Mouse (Mus musculus): ENCODE data around the gene Atg2b. TPM values are rescaled to one million over a fixed set of nuclear protein-coding genes. Genes with fewer than 3 reads are reported as not detected.
A peak's percentile ranks its signal among the peaks of the same experiment; 100 is the strongest.

The Atg2b gene
- 15.8 and 16.3 TPM in 2 replicates for polyA plus RNA-seq (2015; fragmentation: Nextera tagmentation; extraction: Ambion mirVana)

GRCm38 (mm10) chr12:105685001-105685691 is at the start of gene Atg2b:
Gene Atg2b, minus strand, starts transcription at chr12:105685211.
- H3K9ac ChIP-seq, result peak within 1 kb of the TSS; percentile 77
- H3K4me3 ChIP-seq, result peak within 1 kb of the TSS; percentile 89
- WGBS, result under 1% methylated on average over 70 of the region's 73 CpGs
- no peaks in the 10 kb centered on the region for H3K27me3 ChIP-seq (replicated peaks)
- peaks cover 43% of the 10 kb centered on the region for H3K4me1 ChIP-seq
- ATAC-seq (replicated peaks), result peak; percentile 92
- no peaks in the 10 kb centered on the region for H3K9me3 ChIP-seq
- H3K36me3 ChIP-seq (replicated peaks), result no peaks in the 10 kb centered on the region
- peak within 1 kb of the TSS; percentile 96 for H3K27ac ChIP-seq
- peak within 1 kb of the TSS; percentile 86 for H3K4me2 ChIP-seq

- Histone ChIP-seq H3K27ac (no peak overlapping the region), H3K4me1 (no peaks in the 10 kb centered on the region)
Measured at GRCm38 (mm10) chr12:105733370-105734159, 48.6 kb upstream of the Atg2b start.

GRCm38 (mm10) chr12:105730851-105731460 is 45.9 kb upstream of the Atg2b start:
- WGBS, result 86% methylated on average over 6 of the region's 6 CpGs
- H3K36me3 ChIP-seq (replicated peaks), result no peaks in the 10 kb centered on the region
- no peaks in the 10 kb centered on the region for H3K9me3 ChIP-seq
- H3K27ac ChIP-seq, result no peak overlapping the region
- H3K4me3 ChIP-seq, result no peak overlapping the region
- no peaks in the 10 kb centered on the region for H3K27me3 ChIP-seq (replicated peaks)
- ATAC-seq (replicated peaks), result no peak
- H3K4me2 ChIP-seq, result no peak overlapping the region
- H3K4me1 ChIP-seq, result no peaks in the 10 kb centered on the region
- H3K9ac ChIP-seq, result no peak overlapping the region

More at GRCm38 (mm10) chr12:105733370-105734159, 48.6 kb upstream of the Atg2b start:
- ATAC-seq (replicated peaks), result no peak
- H3K9ac ChIP-seq, result no peak overlapping the region
- no peak overlapping the region for H3K4me2 ChIP-seq
- no peak overlapping the region for H3K4me3 ChIP-seq
- WGBS, result 78% methylated on average over 9 of the region's 9 CpGs
- H3K9me3 ChIP-seq, result no peaks in the 10 kb centered on the region
- no peaks in the 10 kb centered on the region for H3K27me3 ChIP-seq (replicated peaks)
- no peaks in the 10 kb centered on the region for H3K36me3 ChIP-seq (replicated peaks)

- Histone ChIP-seq H3K36me3 (replicated peaks) (no peaks in the 10 kb centered on the region), H3K27me3 (replicated peaks) (no peaks in the 10 kb centered on the region), H3K9ac (no peak overlapping the region), H3K4me1 (no peaks in the 10 kb centered on the region), H3K4me3 (no peak overlapping the region), H3K4me2 (no peak overlapping the region), H3K27ac (no peak overlapping the region), H3K9me3 (no peaks in the 10 kb centered on the region)
- 25% methylated on average over 8 of the region's 8 CpGs for WGBS
- no peak for ATAC-seq (replicated peaks)
Measured at GRCm38 (mm10) chr12:105727964-105728363, 43.0 kb upstream of the Atg2b start.

GRCm38 (mm10) chr12:105727268-105727667 is 42.3 kb upstream of the Atg2b start:
- WGBS, result 84% methylated on average over 3 of the region's 3 CpGs

GRCm38 (mm10) chr12:105725736-105726135 is 40.7 kb upstream of the Atg2b start:
- 80% methylated on average over 13 of the region's 13 CpGs for WGBS
- no peaks in the 10 kb centered on the region for H3K27me3 ChIP-seq (replicated peaks)
- no peak overlapping the region for H3K27ac ChIP-seq
- ATAC-seq (replicated peaks), result no peak
- peaks cover 14% of the 10 kb centered on the region for H3K4me1 ChIP-seq
- no peak overlapping the region for H3K4me3 ChIP-seq
- no peak overlapping the region for H3K9ac ChIP-seq
- H3K4me2 ChIP-seq, result no peak overlapping the region
- no peaks in the 10 kb centered on the region for H3K36me3 ChIP-seq (replicated peaks)
- H3K9me3 ChIP-seq, result no peaks in the 10 kb centered on the region

More at GRCm38 (mm10) chr12:105727268-105727667, 42.3 kb upstream of the Atg2b start:
- Histone ChIP-seq H3K4me2 (no peak overlapping the region), H3K4me1 (no peaks in the 10 kb centered on the region), H3K9me3 (no peaks in the 10 kb centered on the region), H3K9ac (no peak overlapping the region), H3K27ac (no peak overlapping the region), H3K4me3 (no peak overlapping the region), H3K27me3 (replicated peaks) (no peaks in the 10 kb centered on the region), H3K36me3 (replicated peaks) (no peaks in the 10 kb centered on the region)
- ATAC-seq (replicated peaks), result no peak

GRCm38 (mm10) chr12:105724616-105725015 is 39.6 kb upstream of the Atg2b start:
- ATAC-seq (replicated peaks), result no peak
- no peak overlapping the region for H3K9ac ChIP-seq
- no peaks in the 10 kb centered on the region for H3K9me3 ChIP-seq
- H3K4me1 ChIP-seq, result peaks cover 14% of the 10 kb centered on the region
- H3K27me3 ChIP-seq (replicated peaks), result no peaks in the 10 kb centered on the region
- no peak overlapping the region for H3K27ac ChIP-seq
- H3K4me2 ChIP-seq, result no peak overlapping the region
- no peaks in the 10 kb centered on the region for H3K36me3 ChIP-seq (replicated peaks)
- 67% methylated on average over 1 of the region's 1 CpGs for WGBS
- H3K4me3 ChIP-seq, result no peak overlapping the region

GRCm38 (mm10) chr12:105722657-105723056 is 37.6 kb upstream of the Atg2b start:
- Histone ChIP-seq H3K27ac (no peak overlapping the region; the same call in 1 of the 2 replicates), H3K27me3 (replicated peaks) (no peaks in the 10 kb centered on the region), H3K4me1 (peaks cover 14% of the 10 kb centered on the region), H3K4me2 (no peak overlapping the region), H3K4me3 (no peak overlapping the region), H3K36me3 (replicated peaks) (no peaks in the 10 kb centered on the region), H3K9me3 (no peaks in the 10 kb centered on the region), H3K9ac (no peak overlapping the region)
- WGBS, result 4% methylated on average over 5 of the region's 5 CpGs
- ATAC-seq (replicated peaks), result no peak; the same call in 1 of the 2 replicates

- Histone ChIP-seq H3K36me3 (replicated peaks) (no peaks in the 10 kb centered on the region), H3K27ac (peak overlapping the region; percentile 75), H3K9ac (no peak overlapping the region), H3K9me3 (no peaks in the 10 kb centered on the region), H3K4me2 (peak overlapping the region; percentile 23; the same call in 1 of the 2 replicates), H3K27me3 (replicated peaks) (no peaks in the 10 kb centered on the region), H3K4me3 (no peak overlapping the region), H3K4me1 (peaks cover 14% of the 10 kb centered on the region)
- peak; percentile 81 for ATAC-seq (replicated peaks)
- WGBS, result 36% methylated on average over 14 of the region's 14 CpGs
Measured at GRCm38 (mm10) chr12:105721452-105722132, 36.6 kb upstream of the Atg2b start.

- Histone ChIP-seq H3K9me3 (no peaks in the 10 kb centered on the region), H3K4me1 (peaks cover 14% of the 10 kb centered on the region), H3K36me3 (replicated peaks) (no peaks in the 10 kb centered on the region), H3K27ac (no peak overlapping the region), H3K4me3 (no peak overlapping the region), H3K9ac (no peak overlapping the region), H3K4me2 (no peak overlapping the region), H3K27me3 (replicated peaks) (no peaks in the 10 kb centered on the region)
- no peak for ATAC-seq (replicated peaks)
- WGBS, result 75% methylated on average over 3 of the region's 3 CpGs
Measured at GRCm38 (mm10) chr12:105720196-105720595, 35.2 kb upstream of the Atg2b start.

- H3K9ac ChIP-seq, result no peak overlapping the region
- no peaks in the 10 kb centered on the region for H3K27me3 ChIP-seq (replicated peaks)
- H3K36me3 ChIP-seq (replicated peaks), result no peaks in the 10 kb centered on the region
- H3K27ac ChIP-seq, result no peak overlapping the region
- 0 out of 2 replicates have a peak overlapping the region, but pooled peaks have one; percentile 8 for H3K4me3 ChIP-seq
- no peaks in the 10 kb centered on the region for H3K9me3 ChIP-seq
- no peak for ATAC-seq (replicated peaks)
- peaks cover 14% of the 10 kb centered on the region for H3K4me1 ChIP-seq
- WGBS, result 73% methylated on average over 17 of the region's 17 CpGs
- peak overlapping the region; percentile 26 for H3K4me2 ChIP-seq
Measured at GRCm38 (mm10) chr12:105718616-105719015, 33.6 kb upstream of the Atg2b start.
